Mouse (Mus musculus): Measurements from ENCODE around the gene Mkln1. TPM values are rescaled to one million over a fixed set of nuclear protein-coding genes. Genes with fewer than 3 reads are reported as not detected.

Gene Mkln1
- total RNA-seq, 2 experiments from 2014 or later: 153 to 165 TPM

- Histone ChIP-seq H3K27ac (no peak overlapping the region), H3K4me3 (no peak overlapping the region)
- no peak for DNase-seq (ENCODE audit: extremely low spot score in 1 of 2, low spot score in 2 of 2)
- intact Hi-C loops (cut with DNase I): no loop called here
- TF ChIP-seq CTCF (IDR thresholded peaks at IDR 0.05): no peak; the same call in 1 of the 2 replicates
Observed at GRCm38 (mm10) chr6:31373084-31373673, 25.4 kb upstream of the Mkln1 start.

GRCm38 (mm10) chr6:31382989-31383388, 15.5 kb upstream of the Mkln1 start:
- TF ChIP-seq CTCF (IDR thresholded peaks at IDR 0.05): no peak
- no peak overlapping the region for H3K27ac ChIP-seq
- intact Hi-C loops (cut with DNase I): no loop called here
- no peak overlapping the region for H3K4me3 ChIP-seq
- DNase-seq (ENCODE audit: extremely low spot score in 1 of 2, low spot score in 2 of 2): no peak

- intact Hi-C loops (cut with DNase I): no loop called here
- H3K4me3 ChIP-seq: no peak overlapping the region
- TF ChIP-seq CTCF (IDR thresholded peaks at IDR 0.05): no peak
- no peak overlapping the region for H3K27ac ChIP-seq
- no peak for DNase-seq (ENCODE audit: extremely low spot score in 1 of 2, low spot score in 2 of 2)
Observed at GRCm38 (mm10) chr6:31384794-31385193, 13.7 kb upstream of the Mkln1 start.

GRCm38 (mm10) chr6:31385281-31386145, 13.0 kb upstream of the Mkln1 start:
- no peak for TF ChIP-seq CTCF (IDR thresholded peaks at IDR 0.05)
- DNase-seq (ENCODE audit: extremely low spot score in 1 of 2, low spot score in 2 of 2): no peak
- no peak overlapping the region for H3K4me3 ChIP-seq
- H3K27ac ChIP-seq: no peak overlapping the region
- intact Hi-C loops (cut with DNase I): no loop called here

GRCm38 (mm10) chr6:31389716-31390115, 8.8 kb upstream of the Mkln1 start:
- no peak for DNase-seq (ENCODE audit: extremely low spot score in 1 of 2, low spot score in 2 of 2)
- intact Hi-C loops (cut with DNase I): no loop called here
- no peak overlapping the region for H3K4me3 ChIP-seq
- TF ChIP-seq CTCF (IDR thresholded peaks at IDR 0.05): no peak
- peak overlapping the region; percentile 24; the same call in 1 of the 2 replicates for H3K27ac ChIP-seq

- TF ChIP-seq CTCF (IDR thresholded peaks at IDR 0.05): peak; percentile 46
- peak in 1 of 2 experiments; percentile 29 for DNase-seq (ENCODE audit: extremely low spot score in 1 of 2, low spot score in 2 of 2)
- intact Hi-C loops (cut with DNase I): no loop called here
- Histone ChIP-seq H3K27ac (peak overlapping the region; percentile 24; the same call in 1 of the 2 replicates), H3K4me3 (no peak overlapping the region)
Observed at GRCm38 (mm10) chr6:31390243-31390981, 8.1 kb upstream of the Mkln1 start.

- no peak for TF ChIP-seq CTCF (IDR thresholded peaks at IDR 0.05)
- intact Hi-C loops (cut with DNase I): no loop called here
- Histone ChIP-seq H3K4me3 (no peak overlapping the region), H3K27ac (no peak overlapping the region)
- no peak for DNase-seq (ENCODE audit: extremely low spot score in 1 of 2, low spot score in 2 of 2)
Observed at GRCm38 (mm10) chr6:31392871-31393270, 5.7 kb upstream of the Mkln1 start.

GRCm38 (mm10) chr6:31396118-31396517, 2.4 kb upstream of the Mkln1 start:
- DNase-seq (ENCODE audit: extremely low spot score in 1 of 2, low spot score in 2 of 2): no peak
- intact Hi-C loops (cut with DNase I): no loop called here
- H3K4me3 ChIP-seq: no peak overlapping the region
- H3K27ac ChIP-seq: no peak overlapping the region
- no peak for TF ChIP-seq CTCF (IDR thresholded peaks at IDR 0.05)

GRCm38 (mm10) chr6:31397308-31397707, 1.2 kb upstream of the Mkln1 start:
- no peak for DNase-seq (ENCODE audit: extremely low spot score in 1 of 2, low spot score in 2 of 2)
- intact Hi-C loops (cut with DNase I): no loop called here
- H3K27ac ChIP-seq: no peak overlapping the region
- no peak overlapping the region for H3K4me3 ChIP-seq
- no peak for TF ChIP-seq CTCF (IDR thresholded peaks at IDR 0.05)

GRCm38 (mm10) chr6:31397775-31398430, 632 bp upstream of the Mkln1 start:
- no peak for TF ChIP-seq CTCF (IDR thresholded peaks at IDR 0.05)
- peak overlapping the region; percentile 96 for H3K27ac ChIP-seq
- no peak for DNase-seq (ENCODE audit: extremely low spot score in 1 of 2, low spot score in 2 of 2)
- peak overlapping the region; percentile 94 for H3K4me3 ChIP-seq
- intact Hi-C loops (cut with DNase I): loop anchor here (2.0 kb wide), 1 partner anchor 179 kb away; no protein-coding TSS in a partner anchor

- no peak for TF ChIP-seq CTCF (IDR thresholded peaks at IDR 0.05)
- intact Hi-C loops (cut with DNase I): loop anchor here (2.0 kb wide), 1 partner anchor 180 kb away; no protein-coding TSS in a partner anchor
- DNase-seq (ENCODE audit: extremely low spot score in 1 of 2, low spot score in 2 of 2): no peak
- Histone ChIP-seq H3K27ac (peak overlapping the region; percentile 96), H3K4me3 (peak overlapping the region; percentile 94)
Observed at GRCm38 (mm10) chr6:31399206-31399549, 643 bp downstream of the Mkln1 start.
